Mouse (Mus musculus) lung, adult 2 months (tissue): Measurements from ENCODE around the gene Klhl12.

Experiments used
- CTCF ChIP-seq: fragments of 200-500 bp; IDR thresholded peaks from 2 replicates; pipeline ENCODE4 v1.5.1; 2011; ENCODE audit warnings: mild to moderate bottlenecking, low read length, control low read depth; ENCODE audit not compliant: insufficient read depth
- POLR2A ChIP-seq: fragments of 200-500 bp; IDR thresholded peaks from 2 replicates; pipeline ENCODE4 v1.6.1; 2011; ENCODE audit warnings: low read depth, mild to moderate bottlenecking, control low read depth, low read length, borderline replicate concordance; ENCODE audit errors: extremely low read depth

GRCm38 (mm10) chr1:134423911-134424310 is 31.4 kb upstream of the Klhl12 start:
- TF ChIP-seq CTCF (no peak), POLR2A (no peak)
